Mouse (Mus musculus): ENCODE data around the gene Prrt4. TPM values are rescaled to one million over a fixed set of nuclear protein-coding genes. Genes with fewer than 3 reads are reported as not detected.
"Not testable (repeated sequence)": the region's sequence is repeated elsewhere in the genome, so short reads cannot be mapped to it uniquely, and the experiment has no call there.

Gene Prrt4
- polyA plus RNA-seq, 2 experiments from 2014 or later, result 0.16 to 0.28 TPM

- peak; percentile 96 for ATAC-seq
These were observed 19.2 kb upstream of the Prrt4 start for GRCm38 (mm10) chr6:29198309-29199222.

- no peak for ATAC-seq
These were observed 16.7 kb upstream of the Prrt4 start for GRCm38 (mm10) chr6:29195846-29196698.

GRCm38 (mm10) chr6:29195146-29195545, 15.8 kb upstream of the Prrt4 start:
- ATAC-seq, result no peak

GRCm38 (mm10) chr6:29193961-29194750, 14.8 kb upstream of the Prrt4 start:
- no peak for ATAC-seq

GRCm38 (mm10) chr6:29187936-29188335, 8.6 kb upstream of the Prrt4 start:
- ATAC-seq, result no peak

- ATAC-seq, result no peak
These were observed 459 bp upstream of the Prrt4 start for GRCm38 (mm10) chr6:29179843-29180242.

GRCm38 (mm10) chr6:29177901-29178879, 1.2 kb downstream of the Prrt4 start:
- ATAC-seq, result no peak

- no peak for ATAC-seq
These were observed 4.3 kb downstream of the Prrt4 start for GRCm38 (mm10) chr6:29175113-29175512.

GRCm38 (mm10) chr6:29174368-29174767, 5.0 kb downstream of the Prrt4 start:
- no peak for ATAC-seq

GRCm38 (mm10) chr6:29170952-29171388, 8.4 kb downstream of the Prrt4 start:
- ATAC-seq, result peak; percentile 48

- peak; percentile 90 for ATAC-seq
These were observed 9.1 kb downstream of the Prrt4 start for GRCm38 (mm10) chr6:29170063-29170921.

GRCm38 (mm10) chr6:29169675-29170062, 9.7 kb downstream of the Prrt4 start:
- ATAC-seq, result no peak

GRCm38 (mm10) chr6:29168871-29169270, 10.5 kb downstream of the Prrt4 start:
- no peak for ATAC-seq

GRCm38 (mm10) chr6:29166196-29166595, 13.2 kb downstream of the Prrt4 start:
- no peak for ATAC-seq

GRCm38 (mm10) chr6:29164314-29165244, 14.8 kb downstream of the Prrt4 start, which contains the start of gene Rbm28:
Rbm28 (minus strand) TSS chr6:29165006.
- ATAC-seq, result peak; percentile 86

GRCm38 (mm10) chr6:29161291-29161690, 18.1 kb downstream of the Prrt4 start:
- not testable (repeated sequence) for ATAC-seq

- ATAC-seq, result no peak
These were observed 18.6 kb downstream of the Prrt4 start for GRCm38 (mm10) chr6:29160786-29161185.

GRCm38 (mm10) chr6:29156326-29156725, 23.1 kb downstream of the Prrt4 start:
- no peak for ATAC-seq

GRCm38 (mm10) chr6:29150001-29150400, 29.4 kb downstream of the Prrt4 start:
- no peak for ATAC-seq
